Mouse (Mus musculus) c-Kit-positive CD71-positive TER-119-negative erythroid progenitor cells, embryonic 14.5 days (primary cell): ENCODE data around the gene Adra1b.

Experiments
- DNase-seq: peaks from one replicate; pipeline ENCODE4 v3.0.0-alpha.2; 2013; ENCODE audit warnings: low read depth

Gene Adra1b

GRCm38 (mm10) chr11:43820552-43821460 is 80.2 kb downstream of the Adra1b start:
- DNase-seq: no peak

DNA sequence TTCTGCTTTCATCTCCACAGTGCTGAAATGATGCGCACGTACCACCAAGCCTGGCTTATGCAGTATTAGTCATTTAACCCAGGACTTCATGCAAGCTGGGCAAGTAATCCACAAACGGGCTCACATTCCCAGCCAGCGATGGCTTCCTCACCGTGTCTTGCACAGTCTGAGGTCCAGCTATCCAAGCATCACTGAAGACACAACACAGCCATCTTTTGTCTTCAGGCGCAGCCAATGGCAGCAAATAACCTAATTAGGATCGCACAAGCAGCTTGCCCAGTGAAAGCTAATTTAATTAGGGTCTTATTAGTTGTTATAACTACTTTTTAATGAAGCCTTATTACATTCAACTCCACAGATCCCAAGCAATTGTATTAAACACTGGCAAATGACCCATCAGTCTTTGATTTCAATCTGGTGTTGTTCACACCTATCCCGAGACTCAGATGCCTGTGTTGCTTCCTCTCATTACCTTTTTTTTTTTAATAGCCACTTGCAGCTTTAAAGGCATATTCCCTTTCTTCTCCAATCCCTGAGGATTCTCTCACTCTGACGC is 83.6 kb downstream of the Adra1b start:
- no peak for DNase-seq

DNA sequence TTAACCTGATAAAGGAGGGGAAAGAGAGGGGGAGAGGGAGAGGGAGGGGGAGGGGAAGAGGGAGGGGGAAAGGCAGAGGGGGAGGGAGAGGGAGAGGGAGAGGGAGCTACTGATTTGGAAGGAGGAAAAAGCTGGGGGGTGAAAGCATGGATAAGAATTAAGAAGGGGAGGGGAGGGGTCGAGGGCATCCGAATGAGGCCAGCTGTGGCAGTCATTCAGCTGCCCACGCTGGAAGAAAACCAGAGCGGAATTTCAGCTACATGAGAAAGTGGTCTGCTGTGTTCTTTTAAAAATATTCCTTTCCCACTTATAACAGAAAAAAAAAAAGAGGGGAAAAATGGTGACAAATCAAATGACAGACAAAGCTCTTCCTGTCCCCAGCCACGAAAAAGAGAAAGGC is 88.5 kb downstream of the Adra1b start:
- DNase-seq: no peak

DNA sequence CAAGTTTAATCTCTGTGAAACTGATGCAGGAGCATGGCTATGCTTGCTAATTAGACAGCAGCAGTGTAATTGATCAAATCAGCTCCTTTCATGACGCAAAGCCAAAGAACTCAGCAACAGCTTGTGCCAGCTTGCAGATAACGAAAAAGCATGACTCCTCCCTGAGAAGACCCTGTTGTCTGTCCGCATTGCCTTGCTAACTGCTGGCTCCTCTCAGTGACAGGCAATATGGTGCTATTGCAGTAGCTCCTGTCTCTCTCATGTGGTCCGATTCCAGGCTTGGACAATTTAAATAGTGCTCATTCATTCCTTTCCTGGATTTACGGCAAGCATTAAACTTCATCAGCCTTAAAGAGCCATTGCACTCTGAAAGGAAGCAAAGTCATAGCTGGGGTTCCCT is 93.3 kb downstream of the Adra1b start:
- no peak for DNase-seq

DNA sequence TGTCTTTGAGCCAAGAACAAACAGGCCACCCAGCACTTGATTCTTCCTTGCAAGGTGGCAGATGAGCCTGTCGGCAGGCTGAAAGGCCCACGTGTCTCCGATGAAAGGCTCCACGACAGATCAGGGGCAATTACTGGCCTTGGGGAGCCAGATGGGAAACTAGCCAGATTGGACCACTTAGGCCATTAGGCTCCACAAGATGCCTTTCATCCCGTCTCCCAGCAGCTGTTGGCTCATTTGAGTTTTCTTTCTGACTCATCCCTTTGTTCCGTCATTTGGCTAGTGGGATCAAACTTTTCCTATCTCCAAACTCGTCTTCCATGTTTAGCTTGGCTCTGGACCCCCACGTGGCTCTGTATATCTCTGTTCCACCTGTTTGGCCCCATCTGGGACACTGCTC is 105.0 kb downstream of the Adra1b start:
- no peak for DNase-seq

DNA sequence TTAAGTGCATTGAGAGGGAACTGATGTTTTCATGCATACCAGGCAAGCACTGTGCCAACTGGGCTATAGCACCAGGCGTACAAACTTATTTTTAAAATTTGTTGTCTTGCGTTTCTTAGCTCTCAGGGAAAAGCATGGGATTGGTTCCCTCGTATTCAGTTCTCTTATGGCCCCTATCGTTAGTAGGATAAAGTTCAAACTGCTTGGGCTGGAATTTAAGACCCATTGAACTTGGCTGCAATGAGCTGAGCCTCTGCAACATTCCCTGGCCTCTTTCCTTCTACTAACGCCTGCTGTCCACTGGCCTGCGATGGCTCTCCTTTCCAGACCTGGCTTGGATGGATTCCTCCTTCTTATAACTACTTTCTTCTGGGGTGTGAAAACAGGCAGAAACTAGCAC is 110.6 kb downstream of the Adra1b start:
- no peak for DNase-seq

GRCm38 (mm10) chr11:43783772-43784171 is 117.2 kb downstream of the Adra1b start:
- DNase-seq: peak; percentile 3

DNA sequence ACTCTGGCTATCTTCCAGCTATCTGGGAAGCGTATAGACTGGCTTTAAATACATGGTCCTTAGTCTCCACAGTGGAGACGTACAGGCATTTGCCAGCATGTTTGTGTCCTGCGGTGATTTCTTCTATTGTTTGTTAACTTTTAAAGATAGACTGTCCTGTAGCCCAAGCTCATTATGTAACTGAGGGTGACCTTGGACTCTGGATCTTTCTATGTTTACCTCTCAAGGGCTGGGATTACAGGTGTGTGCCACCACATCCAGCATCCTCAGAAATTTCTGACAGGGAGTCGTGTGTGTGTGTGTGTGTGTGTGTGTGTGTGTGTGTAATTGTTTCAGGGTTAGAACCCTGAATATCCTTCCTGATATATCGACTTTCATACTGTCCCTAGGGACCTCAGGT is 117.9 kb downstream of the Adra1b start:
- no peak for DNase-seq

- DNase-seq: no peak
These were observed 121.5 kb downstream of the Adra1b start for GRCm38 (mm10) chr11:43779551-43779950.

GRCm38 (mm10) chr11:43776324-43776694 is 124.7 kb downstream of the Adra1b start:
- no peak for DNase-seq

DNA sequence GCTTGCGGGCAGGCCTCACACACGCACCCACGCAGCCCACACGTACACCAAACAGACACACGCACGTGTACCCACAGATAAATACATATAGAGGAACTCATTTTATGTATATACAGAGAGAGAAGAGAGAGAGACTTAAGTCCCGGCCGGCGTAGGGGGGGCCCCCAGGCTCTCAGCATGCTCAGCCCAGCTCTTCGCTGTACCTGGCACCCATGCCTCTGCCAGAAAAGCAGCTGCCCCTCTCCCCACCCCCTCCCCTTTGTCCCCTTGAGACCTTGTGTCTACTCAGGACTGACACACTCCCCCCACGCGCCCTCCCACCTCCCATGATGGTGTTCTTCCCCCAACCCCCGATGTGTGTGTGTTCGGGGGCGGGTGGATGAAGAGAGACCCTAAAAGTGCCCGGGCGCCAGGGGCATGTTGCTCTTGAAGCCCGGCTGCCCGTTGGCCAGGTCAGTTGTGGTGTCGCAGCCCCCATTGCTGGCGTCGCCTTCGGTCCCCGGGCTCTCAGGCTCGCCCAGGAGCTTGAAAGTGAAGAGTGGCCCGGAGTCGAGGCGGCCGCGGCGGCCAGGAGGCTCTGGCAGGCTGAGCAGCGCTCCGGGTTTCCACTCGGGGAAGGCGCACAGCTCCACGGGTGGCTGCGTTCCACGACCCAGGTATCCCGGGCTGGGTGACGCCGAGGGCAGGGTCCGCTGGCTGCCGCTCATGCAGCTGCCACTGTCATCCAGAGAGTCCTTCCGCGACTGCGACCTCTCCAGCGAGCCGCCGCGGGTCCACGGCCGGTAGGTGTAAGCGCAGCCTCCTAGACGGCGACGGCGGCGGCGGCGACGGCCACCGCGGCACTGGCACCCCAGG is 125.3 kb downstream of the Adra1b start:
- no peak for DNase-seq

GRCm38 (mm10) chr11:43773725-43774124 is 127.3 kb downstream of the Adra1b start:
- no peak for DNase-seq

DNA sequence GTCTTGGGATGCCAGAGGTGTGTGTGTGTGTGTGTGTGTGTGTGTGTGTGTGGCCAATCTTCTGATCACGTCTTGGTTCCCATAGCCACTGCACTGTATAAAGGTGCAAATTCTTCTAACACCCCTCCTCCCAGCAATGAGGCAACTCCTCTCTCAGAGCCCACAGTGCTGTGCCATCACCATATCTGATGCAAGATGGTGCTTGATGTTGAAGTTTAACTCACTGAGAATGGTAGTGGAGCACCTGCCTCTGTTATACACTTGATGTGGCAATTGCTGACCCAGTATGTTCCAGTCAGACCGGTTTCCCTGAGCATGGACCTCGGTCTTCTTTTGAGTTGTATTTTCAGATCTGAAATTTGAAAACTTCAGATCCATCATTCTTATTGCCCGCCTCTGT is 130.9 kb downstream of the Adra1b start:
- no peak for DNase-seq

DNA sequence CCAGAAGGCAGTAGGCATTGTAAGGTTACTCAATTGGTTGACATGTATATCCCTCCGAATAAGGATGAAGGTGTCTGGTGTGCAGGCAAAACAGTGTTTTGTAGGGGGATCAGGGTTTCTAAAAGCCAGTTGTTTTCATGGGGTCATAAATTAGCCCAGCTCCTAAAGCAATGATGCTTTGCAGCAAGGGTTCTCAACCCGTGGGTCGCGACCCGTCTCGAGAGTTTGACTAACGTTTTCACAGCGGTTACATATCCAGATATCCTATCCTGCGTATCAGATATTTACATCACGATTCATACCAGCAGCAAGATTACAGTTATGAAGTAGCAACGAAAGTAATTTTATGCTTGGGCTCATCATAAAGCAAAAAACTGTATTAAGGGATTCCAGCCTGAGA is 133.3 kb downstream of the Adra1b start:
- DNase-seq: no peak

GRCm38 (mm10) chr11:43766922-43767648 is 133.9 kb downstream of the Adra1b start:
- DNase-seq: peak; percentile 42

DNA sequence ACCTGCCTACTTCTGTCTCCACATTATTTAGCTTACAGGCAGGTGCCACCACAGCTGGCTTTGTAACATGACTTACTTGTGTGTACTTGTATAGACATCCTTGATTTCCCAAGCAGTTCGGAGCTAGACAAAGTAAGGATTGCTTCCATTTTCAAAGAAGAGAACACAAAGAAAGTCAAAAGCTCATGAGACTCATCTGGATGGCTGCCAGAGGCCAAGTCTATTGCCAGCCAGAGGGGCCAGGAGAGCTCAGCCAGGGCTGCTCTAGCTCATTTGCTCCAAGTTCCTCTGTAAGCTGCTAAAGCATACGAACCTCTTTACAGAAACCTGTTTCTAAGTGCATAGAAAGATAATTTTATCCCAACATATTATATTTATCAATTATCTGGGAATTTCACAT is 142.6 kb downstream of the Adra1b start:
- no peak for DNase-seq

DNA sequence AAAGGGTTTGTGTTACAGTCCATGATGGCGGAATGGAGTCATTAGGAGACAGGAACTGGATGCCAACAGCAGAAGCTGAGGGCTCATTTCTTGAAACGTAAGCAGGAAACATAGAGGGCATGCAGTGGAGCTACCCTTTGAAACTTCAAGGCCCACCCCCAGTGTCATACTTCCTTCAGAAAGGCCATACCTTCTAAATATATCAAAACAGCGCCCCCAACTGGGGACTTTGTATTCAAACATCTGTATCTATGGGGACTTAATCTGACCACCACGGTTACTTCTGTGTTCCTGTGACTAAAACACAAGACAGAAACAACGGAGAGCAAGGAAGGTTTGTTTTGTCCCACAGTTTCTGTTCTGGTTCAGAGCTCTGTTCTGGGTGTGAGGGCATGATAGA is 145.6 kb downstream of the Adra1b start:
- DNase-seq: peak; percentile 9

DNA sequence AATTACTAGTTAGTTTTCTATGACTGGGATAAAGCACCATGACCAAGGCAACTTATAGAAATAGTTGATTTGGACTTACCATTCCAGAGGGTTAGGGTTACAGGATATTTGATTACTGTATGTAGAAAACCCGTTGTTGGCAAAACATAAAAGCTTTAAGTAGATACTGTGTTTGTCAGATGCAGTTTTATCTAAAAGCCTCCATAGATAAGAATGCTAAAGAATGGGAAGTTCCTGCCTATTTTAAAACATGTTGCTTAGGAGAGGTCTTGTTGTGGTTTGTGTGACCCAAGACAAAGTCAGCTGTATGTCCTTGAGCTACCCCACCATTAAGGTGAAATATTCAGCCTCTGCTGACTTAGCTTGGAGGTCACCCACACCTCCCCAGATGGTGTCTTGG is 146.4 kb downstream of the Adra1b start:
- no peak for DNase-seq

DNA sequence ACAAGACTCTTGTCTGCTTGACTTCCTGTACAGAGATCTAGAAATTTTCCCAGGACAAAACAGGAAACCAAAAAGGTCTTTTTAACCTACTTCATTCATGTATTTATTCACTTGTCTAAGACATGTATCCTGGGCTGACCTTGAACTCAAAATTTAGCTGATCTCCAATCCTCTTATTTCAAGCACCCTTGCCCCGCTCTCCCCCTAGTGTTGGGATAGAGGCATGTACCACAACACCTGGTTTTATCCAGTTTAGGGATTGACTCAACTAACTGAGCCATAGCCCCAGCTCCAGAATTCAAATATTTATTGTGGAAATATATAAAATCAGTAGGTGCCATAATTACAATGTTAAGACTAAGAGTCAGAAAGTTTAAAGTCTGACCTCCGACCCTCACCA is 149.5 kb downstream of the Adra1b start:
- no peak for DNase-seq

GRCm38 (mm10) chr11:43747233-43748226 is 153.5 kb downstream of the Adra1b start, which contains the start of gene Ttc1:
Gene Ttc1, minus strand, starts transcription at chr11:43748008.
- peak; percentile 93 for DNase-seq
